Mouse (Mus musculus) liver, adult 2 months (tissue): ENCODE measurements around the gene Slco4c1.

Experiments used
- CTCF ChIP-seq: fragments of 200-500 bp; IDR thresholded peaks from 2 replicates; pipeline ENCODE4 v1.5.1; 2011; ENCODE audit warnings: low read depth, low read length, control low read depth
- POLR2A ChIP-seq: fragments of 200-500 bp; IDR thresholded peaks from 2 replicates; pipeline ENCODE4 v1.6.1; 2011; ENCODE audit warnings: low read length, control low read depth; ENCODE audit not compliant: insufficient read depth; ENCODE audit errors: extremely low read depth

DNA sequence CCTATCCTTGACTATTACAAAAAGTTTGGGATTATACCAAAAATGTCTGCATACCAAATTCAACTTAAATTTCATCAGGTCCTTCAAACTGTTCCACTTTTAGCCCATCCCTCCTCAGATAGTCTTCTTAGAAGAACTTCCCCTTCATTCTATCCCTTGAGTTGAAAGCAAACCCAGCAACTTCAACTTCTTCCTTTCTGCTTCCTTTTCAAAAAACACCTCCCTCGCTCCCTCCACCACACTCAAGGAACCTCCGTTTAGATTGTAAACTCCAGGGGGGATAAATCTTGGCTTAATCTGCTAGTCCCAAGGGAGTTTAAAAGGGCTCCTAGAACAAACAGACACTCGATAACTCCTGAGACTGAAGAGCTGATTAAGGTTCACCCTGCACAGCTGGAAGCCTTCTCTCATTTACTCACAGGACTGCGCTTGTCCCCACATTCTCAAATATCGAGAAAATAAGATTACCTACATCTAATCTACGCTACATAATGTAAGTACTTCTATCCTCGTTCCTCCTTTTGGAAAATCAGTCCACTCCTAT is 1.1 kb downstream of the Slco4c1 start:
- no peak for TF ChIP-seq CTCF
- no peak for TF ChIP-seq POLR2A
